Mouse (Mus musculus) layer of hippocampus, adult 11-12 months (tissue): ENCODE measurements around the gene Ccnd1.

ENCODE experiments used
- DNase-seq: peaks from one replicate; pipeline ENCODE4 v3.0.0; 2022; ENCODE audit warnings: low spot score

Ccnd1 gene

GRCm38 (mm10) chr7:144938661-144939343 lies 923 bp downstream of the Ccnd1 start:
- no peak for DNase-seq

- no peak for DNase-seq
Observed at GRCm38 (mm10) chr7:144937899-144938517, 1.7 kb downstream of the Ccnd1 start.

- peak; percentile 90 for DNase-seq
Observed at GRCm38 (mm10) chr7:144937490-144937889, 2.2 kb downstream of the Ccnd1 start.

GRCm38 (mm10) chr7:144936311-144936880 lies 3.3 kb downstream of the Ccnd1 start:
- DNase-seq: no peak

- peak; percentile 58 for DNase-seq
Observed at GRCm38 (mm10) chr7:144935563-144935962, 4.2 kb downstream of the Ccnd1 start.

GRCm38 (mm10) chr7:144934901-144935300 lies 4.8 kb downstream of the Ccnd1 start:
- no peak for DNase-seq

GRCm38 (mm10) chr7:144933796-144934195 lies 5.9 kb downstream of the Ccnd1 start:
- no peak for DNase-seq

- DNase-seq: no peak
Observed at GRCm38 (mm10) chr7:144933336-144933735, 6.4 kb downstream of the Ccnd1 start.

- DNase-seq: no peak
Observed at GRCm38 (mm10) chr7:144932389-144932937, 7.3 kb downstream of the Ccnd1 start.

- no peak for DNase-seq
Observed at GRCm38 (mm10) chr7:144931778-144932177, 7.9 kb downstream of the Ccnd1 start.

- no peak for DNase-seq
Observed at GRCm38 (mm10) chr7:144929931-144930330, 9.8 kb downstream of the Ccnd1 start.

- no peak for DNase-seq
Observed at GRCm38 (mm10) chr7:144929506-144929905, 10.2 kb downstream of the Ccnd1 start.

GRCm38 (mm10) chr7:144928889-144929210 lies 10.9 kb downstream of the Ccnd1 start:
- no peak for DNase-seq

- DNase-seq: no peak
Observed at GRCm38 (mm10) chr7:144928009-144928888, 11.5 kb downstream of the Ccnd1 start.

GRCm38 (mm10) chr7:144927591-144927990 lies 12.1 kb downstream of the Ccnd1 start:
- no peak for DNase-seq

GRCm38 (mm10) chr7:144918823-144919222 lies 20.9 kb downstream of the Ccnd1 start:
- no peak for DNase-seq

- peak; percentile 89 for DNase-seq
Observed at GRCm38 (mm10) chr7:144914948-144915750, 24.6 kb downstream of the Ccnd1 start, which contains the start of gene LTO1. TSS of gene LTO1 (plus strand) at chr7:144915100.

- peak; percentile 73 for DNase-seq
Observed at GRCm38 (mm10) chr7:144914296-144914947, 25.3 kb downstream of the Ccnd1 start.

GRCm38 (mm10) chr7:144912897-144913296 lies 26.8 kb downstream of the Ccnd1 start:
- no peak for DNase-seq

GRCm38 (mm10) chr7:144911121-144911520 lies 28.6 kb downstream of the Ccnd1 start:
- DNase-seq: no peak

- no peak for DNase-seq
Observed at GRCm38 (mm10) chr7:144908705-144909104, 31.0 kb downstream of the Ccnd1 start.
